Mouse (Mus musculus) thymus, adult 2 months (tissue): Measurements from ENCODE around the gene Runx2. TPM values are rescaled to one million over a fixed set of nuclear protein-coding genes. Genes with fewer than 3 reads are reported as not detected.

Experiments
- DNase-seq: peaks from one replicate; pipeline ENCODE4 v3.0.0; 2021
- H3K27ac ChIP-seq: fragments of 200-500 bp; 2 replicates; pipeline ENCODE4 v1.5.1; 2012; ENCODE audit warnings: low read length, control low read depth; ENCODE audit not compliant: control insufficient read depth, insufficient read depth
- H3K27me3 ChIP-seq: fragments of 200-500 bp; 2 replicates; pipeline ENCODE4 v1.6.1; 2012; ENCODE audit warnings: mild to moderate bottlenecking, low read length, moderate library complexity, mixed read lengths; ENCODE audit not compliant: control insufficient read depth, insufficient read depth
- H3K36me3 ChIP-seq: fragments of 200-500 bp; 2 replicates; pipeline ENCODE4 v1.6.1; 2012; ENCODE audit warnings: mild to moderate bottlenecking, low read length, moderate library complexity; ENCODE audit not compliant: control insufficient read depth, insufficient read depth
- H3K4me1 ChIP-seq: fragments of 200-500 bp; replicated peaks from 2 replicates; pipeline ENCODE4 v1.6.1; 2012; ENCODE audit warnings: low read length; ENCODE audit not compliant: control insufficient read depth, insufficient read depth
- H3K4me3 ChIP-seq: fragments of 200-500 bp; 2 replicates; pipeline ENCODE4 v1.5.1; 2012; ENCODE audit warnings: mild to moderate bottlenecking, low read length, control low read depth, moderate library complexity; ENCODE audit not compliant: control insufficient read depth, insufficient read depth
- CTCF ChIP-seq: fragments of 200-500 bp; IDR thresholded peaks from 2 replicates; pipeline ENCODE4 v1.5.1; 2012; ENCODE audit warnings: mild to moderate bottlenecking, control low read depth, low read length, moderate library complexity, borderline replicate concordance; ENCODE audit not compliant: control insufficient read depth, poor library complexity, insufficient read depth; ENCODE audit errors: extremely low read depth
- POLR2A ChIP-seq: fragments of 200-500 bp; IDR thresholded peaks from 2 replicates; pipeline ENCODE4 v1.6.1; 2012; ENCODE audit warnings: mild to moderate bottlenecking, low read length, control low read depth, moderate library complexity; ENCODE audit not compliant: control insufficient read depth, poor library complexity, insufficient read depth; ENCODE audit errors: extremely low read depth
- WGBS: fragments of 180-500 bp; shearing (Covaris S2); methylation state at CpG from one replicate; pipeline ENCODE4 v1.1.7; 2018; 5-methylcytosine and 5-hydroxymethylcytosine counted together
- polyA plus RNA-seq: library from polyadenylated mRNA; depleted of rRNA; stranded (reverse); fragments of >200 nt; gene quantifications from 2 replicates; pipeline ENCODE4 v1.2.3, GENCODE M21; 2012

The Runx2 gene
- polyA plus RNA-seq, 1 experiment: 6.7 TPM

- Histone ChIP-seq H3K27me3 (no peaks in the 10 kb centered on the region), H3K4me1 (no peaks in the 10 kb centered on the region), H3K27ac (no peak overlapping the region), H3K4me3 (no peak overlapping the region), H3K36me3 (no peaks in the 10 kb centered on the region)
- WGBS: 97% methylated on average over 5 of the region's 5 CpGs
- no peak for TF ChIP-seq CTCF
- TF ChIP-seq POLR2A: no peak
- no peak for DNase-seq
Observed at GRCm38 (mm10) chr17:44821940-44822339, 7.3 kb upstream of the Runx2 start.

DNA sequence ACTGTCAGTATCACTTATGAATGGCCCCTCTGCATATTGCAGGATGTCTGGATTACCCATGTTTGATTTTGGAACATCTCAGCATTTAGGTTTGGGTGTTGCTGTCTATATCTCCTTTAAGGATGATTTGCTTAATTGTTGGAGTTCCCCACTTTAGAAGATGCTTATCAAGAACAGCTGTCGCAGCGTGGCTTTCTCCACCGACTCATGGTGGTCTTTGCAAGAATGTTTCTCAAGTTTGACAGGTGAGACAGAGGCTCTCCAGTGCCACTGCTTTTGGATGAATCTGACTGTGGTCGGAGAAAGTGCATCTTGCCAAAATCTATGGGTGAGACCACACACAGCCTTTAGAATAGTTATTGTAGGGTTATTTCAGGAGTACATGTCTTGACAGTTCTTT lies 5.2 kb upstream of the Runx2 start:
- H3K36me3 ChIP-seq: no peaks in the 10 kb centered on the region
- DNase-seq: no peak
- H3K27me3 ChIP-seq: no peaks in the 10 kb centered on the region
- H3K4me3 ChIP-seq: no peak overlapping the region
- 15% methylated on average over 4 of the region's 4 CpGs for WGBS
- no peak overlapping the region for H3K27ac ChIP-seq
- H3K4me1 ChIP-seq: no peaks in the 10 kb centered on the region
- TF ChIP-seq CTCF: no peak
- TF ChIP-seq POLR2A: no peak

GRCm38 (mm10) chr17:44818825-44819224 lies 4.2 kb upstream of the Runx2 start:
- Histone ChIP-seq H3K27ac (no peak overlapping the region), H3K4me3 (no peak overlapping the region), H3K36me3 (no peaks in the 10 kb centered on the region), H3K4me1 (no peaks in the 10 kb centered on the region), H3K27me3 (no peaks in the 10 kb centered on the region)
- TF ChIP-seq POLR2A (no peak), CTCF (no peak)
- no peak for DNase-seq
- 4% methylated on average over 2 of the region's 2 CpGs for WGBS

GRCm38 (mm10) chr17:44807031-44807430 lies 7.6 kb downstream of the Runx2 start:
- no peak overlapping the region for H3K27ac ChIP-seq
- H3K27me3 ChIP-seq: no peaks in the 10 kb centered on the region
- DNase-seq: no peak
- H3K4me3 ChIP-seq: no peak overlapping the region
- H3K4me1 ChIP-seq: no peaks in the 10 kb centered on the region
- H3K36me3 ChIP-seq: no peaks in the 10 kb centered on the region
- TF ChIP-seq POLR2A: no peak
- no peak for TF ChIP-seq CTCF
- 95% methylated on average over 1 of the region's 1 CpGs for WGBS

DNA sequence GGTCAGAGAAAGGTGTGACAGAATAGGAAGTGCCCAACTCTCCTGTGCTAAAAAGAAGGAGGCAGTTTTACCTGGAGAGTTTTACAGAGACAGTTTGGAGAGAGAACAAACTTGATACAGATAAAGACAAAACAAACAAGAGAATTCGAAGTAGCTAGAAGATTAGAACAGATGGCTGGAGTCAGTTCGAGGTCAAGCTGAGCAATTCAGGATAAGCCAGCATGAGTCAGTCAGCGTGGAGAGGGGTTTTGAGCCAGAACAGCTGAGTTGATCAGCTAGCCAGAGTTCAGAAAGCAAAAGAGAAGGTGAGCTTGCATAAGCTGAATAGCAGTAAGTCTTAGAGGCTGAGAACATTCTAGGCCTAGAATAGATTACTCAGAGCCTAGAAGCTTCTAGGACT lies 17.3 kb downstream of the Runx2 start:
- H3K4me3 ChIP-seq: no peak overlapping the region
- no peak overlapping the region for H3K27ac ChIP-seq
- no peaks in the 10 kb centered on the region for H3K36me3 ChIP-seq
- H3K27me3 ChIP-seq: no peaks in the 10 kb centered on the region
- TF ChIP-seq CTCF: no peak
- TF ChIP-seq POLR2A: no peak
- DNase-seq: no peak
- WGBS: 95% methylated on average over 3 of the region's 3 CpGs
- no peaks in the 10 kb centered on the region for H3K4me1 ChIP-seq

- no peaks in the 10 kb centered on the region for H3K36me3 ChIP-seq
- no peaks in the 10 kb centered on the region for H3K27me3 ChIP-seq
- WGBS: 48% methylated on average over 12 of the region's 12 CpGs
- H3K27ac ChIP-seq: no peak overlapping the region
- H3K4me1 ChIP-seq: peaks cover 6% of the 10 kb centered on the region
- no peak for DNase-seq
- no peak for TF ChIP-seq POLR2A
- TF ChIP-seq CTCF: no peak
- H3K4me3 ChIP-seq: no peak overlapping the region
Observed at GRCm38 (mm10) chr17:44792218-44792917, 22.2 kb downstream of the Runx2 start.

DNA sequence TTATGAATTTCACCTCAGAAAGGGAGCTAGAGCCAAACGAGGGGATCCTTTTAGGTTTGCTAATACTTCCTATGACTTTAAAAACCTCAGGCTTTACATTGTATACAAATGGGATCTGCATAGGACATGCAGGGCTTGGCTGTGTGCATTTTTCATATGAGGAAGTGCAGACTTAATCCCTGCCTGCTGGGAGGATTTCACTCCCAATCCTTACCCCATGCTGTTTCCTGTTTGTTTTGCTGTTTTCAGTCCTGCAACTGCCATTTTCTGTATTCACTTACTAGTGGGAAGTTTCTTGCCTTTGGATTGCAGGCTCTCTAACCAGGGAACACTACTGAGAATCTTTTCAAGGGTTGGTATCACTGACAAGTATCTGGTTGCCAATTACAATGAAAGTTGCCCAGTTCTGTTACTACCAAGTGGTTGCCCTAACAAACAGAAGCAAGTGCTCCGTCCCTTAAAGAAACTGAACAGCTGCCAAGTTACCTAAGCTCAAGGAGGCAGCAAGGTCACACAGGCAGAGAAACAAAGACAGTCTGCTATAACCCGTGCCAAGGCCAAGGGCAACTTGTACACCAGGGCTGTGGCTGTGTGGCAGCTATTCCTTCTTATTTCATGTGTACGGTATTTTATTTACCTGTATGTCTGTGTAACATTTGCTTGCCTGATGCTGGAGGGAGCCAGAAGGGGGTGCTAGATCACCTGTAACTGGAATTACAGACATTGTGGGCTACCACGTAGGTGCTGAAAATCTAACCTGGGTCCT lies 25.4 kb downstream of the Runx2 start:
- peaks cover 6% of the 10 kb centered on the region for H3K4me1 ChIP-seq
- TF ChIP-seq CTCF (no peak), POLR2A (no peak)
- WGBS: 93% methylated on average over 5 of the region's 5 CpGs
- no peaks in the 10 kb centered on the region for H3K27me3 ChIP-seq
- no peak overlapping the region for H3K27ac ChIP-seq
- no peaks in the 10 kb centered on the region for H3K36me3 ChIP-seq
- DNase-seq: no peak
- no peak overlapping the region for H3K4me3 ChIP-seq
